Mouse (Mus musculus) hindbrain, embryonic 14.5 days (tissue): ENCODE measurements around the gene Qpct. TPM values are rescaled to one million over a fixed set of nuclear protein-coding genes. Genes with fewer than 3 reads are reported as not detected.

Experiments used
- ATAC-seq: fragments of 200-750 bp; cut with Nextera tagmentation; 2 replicates; pipeline ENCODE4 v1.8.0; 2017; ENCODE audit warnings: moderate number of reproducible peaks, mild to moderate bottlenecking, moderate TSS enrichment, moderate library complexity; ENCODE audit not compliant: low FRiP score
- DNase-seq: peaks from one replicate; pipeline ENCODE4 v3.0.0-alpha.2; 2015; ENCODE audit warnings: low spot score
- H3K27ac ChIP-seq: fragments of 300-500 bp; sonication (generic); 2 replicates; pipeline ENCODE4 v1.5.1; 2014; ENCODE audit warnings: mild to moderate bottlenecking, moderate library complexity
- H3K27me3 ChIP-seq: fragments of 300-500 bp; sonication (generic); 2 replicates; pipeline ENCODE4 v1.6.1; 2014; ENCODE audit warnings: mild to moderate bottlenecking, low read length, mixed read lengths; ENCODE audit not compliant: control insufficient read depth, insufficient read depth
- H3K36me3 ChIP-seq: fragments of 300-500 bp; sonication (generic); replicated peaks from 2 replicates; pipeline ENCODE4 v1.6.1; 2014; ENCODE audit not compliant: control insufficient read depth, insufficient read depth
- H3K4me1 ChIP-seq: fragments of 300-500 bp; sonication (generic); replicated peaks from 2 replicates; pipeline ENCODE4 v1.6.1; 2014; ENCODE audit warnings: antibody characterized with exemption, low read length, mixed read lengths; ENCODE audit not compliant: control insufficient read depth, insufficient read depth
- H3K4me2 ChIP-seq: fragments of 300-500 bp; sonication (generic); replicated peaks from 2 replicates; pipeline ENCODE4 v1.6.1; 2014; ENCODE audit warnings: mild to moderate bottlenecking, moderate library complexity
- H3K4me3 ChIP-seq: fragments of 300-500 bp; sonication (generic); replicated peaks from 2 replicates; pipeline ENCODE4 v1.5.1; 2014; ENCODE audit warnings: mild to moderate bottlenecking, low read length
- H3K9ac ChIP-seq: fragments of 300-500 bp; sonication (generic); 2 replicates; pipeline ENCODE4 v1.6.1; 2014
- H3K9me3 ChIP-seq: fragments of 300-500 bp; sonication (generic); 2 replicates; pipeline ENCODE4 v1.6.1; 2016; ENCODE audit warnings: low read length; ENCODE audit not compliant: control insufficient read depth
- WGBS: fragments of 180-500 bp; shearing (Covaris S2); extraction: QIAGEN DNeasy Blood & Tissue Kit; methylation state at CpG from one replicate; pipeline ENCODE4 v1.1.7; 2014; 5-methylcytosine and 5-hydroxymethylcytosine counted together
- polyA plus RNA-seq: library from polyadenylated mRNA; unstranded; fragments of >200 nt; fragmentation: Nextera tagmentation; extraction: Ambion mirVana; gene quantifications from 2 replicates; pipeline ENCODE4 v1.2.1, GENCODE M21; 2014

Gene Qpct
- polyA plus RNA-seq, 1 experiment from 2014 or later = 22.8 TPM

GRCm38 (mm10) chr17:79136401-79136800, 84.7 kb downstream of the Qpct start:
- Histone ChIP-seq H3K27me3 (no peaks in the 10 kb centered on the region), H3K36me3 (no peaks in the 10 kb centered on the region), H3K4me1 (no peaks in the 10 kb centered on the region), H3K4me2 (no peak overlapping the region), H3K9me3 (no peaks in the 10 kb centered on the region), H3K4me3 (no peak overlapping the region), H3K9ac (no peak overlapping the region), H3K27ac (no peak overlapping the region)
- DNase-seq (no peak), ATAC-seq (no peak)
- WGBS = 92% methylated on average over 2 of the region's 2 CpGs

Other genes starting within 250 kb of the Qpct start
- 20.1 and 21.4 TPM in 2 replicates for gene Heatr5b, start 216.5 kb upstream of the Qpct start, polyA plus RNA-seq
- gene Gpatch11, start 216.3 kb upstream of the Qpct start, polyA plus RNA-seq = 48.7 and 55.3 TPM in 2 replicates
- gene Eif2ak2, start 169.3 kb upstream of the Qpct start, polyA plus RNA-seq = 2.1 and 4.3 TPM in 2 replicates
- 0.27 and 0.37 TPM in 2 replicates for gene Sult6b1, start 144.9 kb upstream of the Qpct start, polyA plus RNA-seq
- 119 and 122 TPM in 2 replicates for gene Cebpzos, start 135.4 kb upstream of the Qpct start, polyA plus RNA-seq
- 40.2 and 43.7 TPM in 2 replicates for gene Cebpz, start 114.8 kb upstream of the Qpct start, polyA plus RNA-seq
- 59.5 and 66.0 TPM in 2 replicates for gene Ndufaf7, start 114.8 kb upstream of the Qpct start, polyA plus RNA-seq
- gene Prkd3, start 31.1 kb upstream of the Qpct start, polyA plus RNA-seq = 15.1 TPM in 2 replicates